Mouse (Mus musculus) lung, postnatal 0 days (tissue): ENCODE measurements around the gene Bcl2l1.

Source experiments
- CTCF ChIP-seq: IDR thresholded peaks from 2 replicates; pipeline ENCODE4 v1.5.1; 2016; ENCODE audit warnings: antibody characterized with exemption, mild to moderate bottlenecking
- EP300 ChIP-seq: IDR thresholded peaks from 2 replicates; pipeline ENCODE4 v1.6.1; 2016; ENCODE audit warnings: antibody characterized with exemption, mild to moderate bottlenecking, control low read depth

DNA sequence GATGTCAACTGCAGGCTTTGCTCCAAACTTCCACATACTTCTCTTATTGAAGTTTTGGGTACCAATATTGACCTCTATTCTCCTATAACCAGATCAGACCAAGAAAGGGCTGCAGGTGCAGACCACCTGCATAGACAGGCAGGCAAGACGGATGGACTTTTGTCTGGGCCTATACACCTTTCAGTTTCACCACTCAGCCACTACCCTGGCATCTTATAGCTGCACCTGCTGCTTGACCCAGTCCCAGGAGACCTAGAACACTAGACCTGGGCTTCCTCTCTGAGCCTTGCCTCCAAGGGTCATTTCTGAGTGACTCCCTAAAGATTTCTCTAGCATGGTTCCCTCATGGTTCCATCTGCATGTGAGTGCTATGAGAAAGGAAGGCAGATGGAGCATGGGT is 18.3 kb downstream of the Bcl2l1 start:
- TF ChIP-seq CTCF (no peak), EP300 (no peak)
